Mouse (Mus musculus): ENCODE results near the gene Slc19a2. TPM values are rescaled to one million over a fixed set of nuclear protein-coding genes. Genes with fewer than 3 reads are reported as not detected.

Slc19a2 gene
- polyA plus RNA-seq, 1 experiment from 2014 or later, result 10.7 TPM

DNA sequence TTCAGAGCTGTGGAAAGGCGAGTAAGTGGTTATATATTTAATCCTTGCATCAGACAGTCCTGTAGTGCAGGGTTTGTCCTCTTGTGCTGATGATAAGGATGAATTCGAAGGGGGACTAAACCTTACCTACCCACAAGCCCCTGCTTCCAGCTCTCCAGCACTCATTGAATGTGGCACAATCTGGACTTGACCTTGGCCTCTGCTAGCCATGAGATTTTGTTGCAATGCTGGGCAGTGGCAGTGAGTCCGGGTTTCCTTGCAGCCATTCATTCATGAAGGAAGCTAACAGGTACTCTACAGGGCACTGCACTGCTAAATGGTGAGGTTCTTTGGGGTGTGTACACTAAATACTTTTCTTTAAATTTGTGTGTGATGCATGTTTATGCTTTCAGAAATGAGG is 6.0 kb downstream of the Slc19a2 start:
- 76% methylated on average over 3 of the region's 3 CpGs for WGBS
- peaks cover 4% of the 10 kb centered on the region; the same call in 1 of the 2 replicates for H3K27me3 ChIP-seq

DNA sequence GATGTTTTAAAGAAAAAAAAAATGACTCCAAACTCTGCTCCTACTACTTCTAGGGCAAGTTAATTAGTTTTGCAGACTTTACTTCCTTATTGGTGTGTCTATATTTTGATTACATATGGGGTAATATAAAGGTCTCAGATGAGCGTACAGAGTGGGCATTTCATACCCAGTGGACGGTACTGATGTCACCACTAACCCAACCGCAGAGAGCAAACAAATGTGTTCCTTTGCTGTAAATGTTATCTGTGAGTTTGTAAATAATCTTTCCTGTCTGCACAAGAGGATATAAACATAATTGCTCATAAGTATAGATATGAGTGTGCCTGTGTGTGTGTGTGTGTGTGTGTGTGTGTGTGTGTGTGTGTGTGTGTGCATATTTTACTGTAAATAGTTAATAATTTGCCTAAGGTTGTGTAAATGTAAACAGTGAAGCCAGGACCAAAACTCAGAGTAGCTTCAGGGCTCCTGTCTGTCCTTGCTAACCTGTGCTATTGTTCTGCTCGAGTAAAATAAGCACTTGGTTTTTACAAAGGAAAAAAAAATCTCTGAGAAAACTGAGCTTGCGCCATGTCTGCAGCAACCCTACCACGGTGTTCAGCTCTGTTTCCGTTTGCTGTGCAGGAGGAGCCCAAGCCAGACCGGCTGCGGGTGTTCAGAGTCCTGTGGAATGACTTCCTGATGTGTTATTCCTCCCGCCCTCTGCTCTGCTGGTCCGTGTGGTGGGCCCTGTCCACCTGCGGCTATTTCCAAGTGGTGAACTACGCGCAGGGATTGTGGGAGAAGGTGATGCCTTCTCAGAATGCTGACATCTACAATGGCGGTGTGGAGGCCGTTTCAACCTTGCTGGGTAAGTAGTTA is 11.6 kb downstream of the Slc19a2 start:
- no peak for ATAC-seq (ENCODE audit: low FRiP score, low read depth)
- Histone ChIP-seq H3K4me3 (no peak overlapping the region), H3K4me1 (no peaks in the 10 kb centered on the region), H3K27ac (replicated peaks) (no peak overlapping the region), H3K27me3 (no peaks in the 10 kb centered on the region), H3K9me3 (no peaks in the 10 kb centered on the region), H3K36me3 (peaks cover 20% of the 10 kb centered on the region), H3K9ac (replicated peaks) (no peak overlapping the region), H3K4me2 (replicated peaks) (no peak overlapping the region)
- 88% methylated on average over 16 of the region's 16 CpGs for WGBS

More for the DNA sequence above, 6.0 kb downstream of the Slc19a2 start:
- ATAC-seq (ENCODE audit: low FRiP score, low read depth), result no peak
- H3K4me1 ChIP-seq, result peaks cover 10% of the 10 kb centered on the region
- H3K27ac ChIP-seq (replicated peaks), result no peak overlapping the region
- H3K36me3 ChIP-seq, result peaks cover 8% of the 10 kb centered on the region
- H3K9me3 ChIP-seq, result no peaks in the 10 kb centered on the region
- H3K4me3 ChIP-seq, result no peak overlapping the region
- no peak overlapping the region for H3K4me2 ChIP-seq (replicated peaks)
- H3K9ac ChIP-seq (replicated peaks), result no peak overlapping the region

- Histone ChIP-seq H3K4me1 (no peaks in the 10 kb centered on the region), H3K36me3 (peaks cover 20% of the 10 kb centered on the region)
Measured at GRCm38 (mm10) chr1:164261553-164261952, 12.7 kb downstream of the Slc19a2 start.

GRCm38 (mm10) chr1:164270941-164271340 is 22.1 kb downstream of the Slc19a2 start:
- Histone ChIP-seq H3K9ac (replicated peaks) (no peak overlapping the region), H3K4me3 (no peak overlapping the region), H3K36me3 (no peaks in the 10 kb centered on the region), H3K27me3 (no peaks in the 10 kb centered on the region), H3K9me3 (no peaks in the 10 kb centered on the region), H3K27ac (replicated peaks) (no peak overlapping the region), H3K4me1 (no peaks in the 10 kb centered on the region), H3K4me2 (replicated peaks) (no peak overlapping the region)
- 89% methylated on average over 7 of the region's 7 CpGs for WGBS
- no peak for ATAC-seq (ENCODE audit: low FRiP score, low read depth)

More at GRCm38 (mm10) chr1:164261553-164261952, 12.7 kb downstream of the Slc19a2 start:
- no peak for ATAC-seq (ENCODE audit: low FRiP score, low read depth)
- Histone ChIP-seq H3K27ac (replicated peaks) (no peak overlapping the region), H3K27me3 (no peaks in the 10 kb centered on the region), H3K9ac (replicated peaks) (no peak overlapping the region), H3K4me2 (replicated peaks) (no peak overlapping the region), H3K4me3 (no peak overlapping the region), H3K9me3 (no peaks in the 10 kb centered on the region)
- 94% methylated on average over 7 of the region's 7 CpGs for WGBS

DNA sequence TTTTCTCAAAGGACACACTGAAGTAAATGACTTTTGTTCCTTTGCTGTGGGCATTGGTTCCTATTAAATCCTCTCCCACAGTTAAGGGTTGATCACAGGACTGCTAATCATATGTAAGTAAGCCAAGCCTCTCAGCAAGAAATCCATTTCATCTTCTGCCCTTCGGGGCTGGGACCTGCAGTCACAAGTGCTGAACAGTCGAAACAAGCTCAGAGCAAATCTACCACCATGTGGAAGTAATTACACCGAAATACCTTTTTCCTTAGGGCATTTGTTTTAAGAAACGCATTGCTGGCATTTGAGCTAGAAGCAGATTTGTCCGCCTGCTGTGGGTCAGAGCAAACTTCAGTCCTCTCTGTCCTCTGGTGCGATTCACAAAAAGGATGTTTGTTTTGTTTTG is 24.8 kb downstream of the Slc19a2 start:
- Histone ChIP-seq H3K27me3 (no peaks in the 10 kb centered on the region), H3K4me3 (no peak overlapping the region), H3K27ac (replicated peaks) (no peak overlapping the region), H3K4me2 (replicated peaks) (no peak overlapping the region), H3K9me3 (no peaks in the 10 kb centered on the region), H3K4me1 (no peaks in the 10 kb centered on the region), H3K36me3 (no peaks in the 10 kb centered on the region), H3K9ac (replicated peaks) (no peak overlapping the region)
- ATAC-seq (ENCODE audit: low FRiP score, low read depth), result no peak
- 73% methylated on average over 6 of the region's 6 CpGs for WGBS

- Histone ChIP-seq H3K27ac (replicated peaks) (peak within 1 kb of the TSS; percentile 79), H3K4me2 (replicated peaks) (peak within 1 kb of the TSS; percentile 79), H3K36me3 (no peaks in the 10 kb centered on the region), H3K9ac (replicated peaks) (peak within 1 kb of the TSS; percentile 58), H3K4me1 (no peaks in the 10 kb centered on the region), H3K9me3 (no peaks in the 10 kb centered on the region), H3K4me3 (peak within 1 kb of the TSS; percentile 64), H3K27me3 (no peaks in the 10 kb centered on the region)
- WGBS, result under 1% methylated on average over 31 of the region's 31 CpGs
- peak; percentile 100 for ATAC-seq (ENCODE audit: low FRiP score, low read depth)
Measured at GRCm38 (mm10) chr1:164275455-164275954, 26.7 kb downstream of the Slc19a2 start, which contains the start of gene Ccdc181. Gene Ccdc181 (plus strand): TSS chr1:164275585.

DNA sequence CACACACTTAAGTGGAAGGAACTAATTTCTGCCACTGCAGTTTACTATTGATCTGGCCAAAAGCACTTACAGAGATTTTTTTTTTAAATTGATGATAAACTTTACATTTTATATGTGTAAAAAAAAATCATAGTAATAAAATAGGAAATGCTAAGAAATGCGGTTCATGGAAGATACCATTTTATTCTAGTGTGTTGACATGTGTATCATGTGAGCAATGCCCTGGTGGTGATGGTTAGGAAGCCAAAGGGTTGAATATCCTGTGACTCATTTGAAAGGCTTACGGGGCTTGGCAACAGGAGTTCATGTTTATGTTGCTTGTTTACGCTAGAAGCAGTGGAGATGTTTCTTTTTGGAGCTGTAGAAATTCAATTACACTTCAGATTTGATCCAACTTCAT is 27.7 kb downstream of the Slc19a2 start:
- Histone ChIP-seq H3K9ac (replicated peaks) (no peak overlapping the region), H3K36me3 (no peaks in the 10 kb centered on the region), H3K4me1 (no peaks in the 10 kb centered on the region), H3K27ac (replicated peaks) (no peak overlapping the region), H3K27me3 (no peaks in the 10 kb centered on the region), H3K4me2 (replicated peaks) (no peak overlapping the region), H3K4me3 (no peak overlapping the region), H3K9me3 (no peaks in the 10 kb centered on the region)
- 93% methylated on average over 3 of the region's 3 CpGs for WGBS
- ATAC-seq (ENCODE audit: low FRiP score, low read depth), result no peak

DNA sequence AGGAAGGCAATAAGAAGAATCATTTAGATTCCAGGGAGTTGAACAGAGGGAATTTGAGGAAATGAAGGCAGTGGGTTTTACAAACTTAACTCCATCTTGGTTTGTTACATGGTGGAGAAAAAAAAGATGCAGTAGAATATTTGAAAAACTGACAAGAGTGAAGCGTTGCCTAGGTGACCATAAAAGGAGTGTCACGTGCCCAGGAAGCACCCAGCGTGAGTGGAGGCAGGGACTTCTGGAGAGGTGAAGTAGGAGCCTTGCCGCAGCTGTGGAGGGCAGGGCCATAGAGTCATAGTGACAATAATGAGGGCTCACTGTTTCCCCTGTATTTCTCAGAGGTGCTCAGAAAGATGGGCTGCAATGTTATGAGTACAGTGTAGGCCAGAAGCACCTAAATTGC is 30.5 kb downstream of the Slc19a2 start:
- Histone ChIP-seq H3K27ac (replicated peaks) (no peak overlapping the region), H3K4me1 (no peaks in the 10 kb centered on the region), H3K9me3 (no peaks in the 10 kb centered on the region), H3K4me3 (no peak overlapping the region), H3K4me2 (replicated peaks) (no peak overlapping the region), H3K27me3 (no peaks in the 10 kb centered on the region), H3K9ac (replicated peaks) (no peak overlapping the region), H3K36me3 (no peaks in the 10 kb centered on the region)
- ATAC-seq (ENCODE audit: low FRiP score, low read depth), result no peak
- WGBS, result 66% methylated on average over 4 of the region's 4 CpGs

DNA sequence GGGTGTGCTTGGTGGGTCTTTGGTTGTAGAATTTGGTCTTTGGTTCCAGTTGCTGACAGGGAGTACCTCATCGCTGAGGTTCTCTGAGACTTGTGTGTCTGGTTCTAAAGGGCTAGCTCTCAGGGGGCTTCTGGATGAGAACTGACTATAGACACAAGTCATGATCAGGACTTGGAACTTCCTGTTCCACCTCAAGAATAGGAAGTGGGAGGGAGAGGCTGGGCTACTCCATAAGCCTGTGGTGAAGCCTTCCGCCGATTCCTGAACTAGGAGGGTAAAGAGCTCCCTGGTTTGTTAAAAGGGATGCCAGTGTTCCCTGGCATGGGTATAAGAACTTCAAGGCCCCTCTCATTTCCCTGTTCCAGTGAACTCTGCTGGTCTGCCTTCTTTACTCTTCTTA is 35.2 kb downstream of the Slc19a2 start:
- H3K9ac ChIP-seq (replicated peaks), result no peak overlapping the region
- H3K4me1 ChIP-seq, result no peaks in the 10 kb centered on the region
- no peak overlapping the region for H3K4me2 ChIP-seq (replicated peaks)
- no peaks in the 10 kb centered on the region for H3K9me3 ChIP-seq
- ATAC-seq (ENCODE audit: low FRiP score, low read depth), result no peak
- 93% methylated on average over 3 of the region's 3 CpGs for WGBS
- H3K27me3 ChIP-seq, result no peaks in the 10 kb centered on the region
- H3K27ac ChIP-seq (replicated peaks), result no peak overlapping the region
- H3K4me3 ChIP-seq, result no peak overlapping the region
- H3K36me3 ChIP-seq, result no peaks in the 10 kb centered on the region

GRCm38 (mm10) chr1:164287406-164287805 is 38.6 kb downstream of the Slc19a2 start:
- no peak for ATAC-seq (ENCODE audit: low FRiP score, low read depth)
- H3K4me3 ChIP-seq, result no peak overlapping the region
- H3K9ac ChIP-seq (replicated peaks), result no peak overlapping the region
- no peak overlapping the region for H3K27ac ChIP-seq (replicated peaks)
- 65% methylated on average over 15 of the region's 15 CpGs for WGBS
- no peak overlapping the region for H3K4me2 ChIP-seq (replicated peaks)
- no peaks in the 10 kb centered on the region for H3K9me3 ChIP-seq
- peaks cover 18% of the 10 kb centered on the region for H3K36me3 ChIP-seq
- H3K4me1 ChIP-seq, result no peaks in the 10 kb centered on the region
- no peaks in the 10 kb centered on the region for H3K27me3 ChIP-seq

DNA sequence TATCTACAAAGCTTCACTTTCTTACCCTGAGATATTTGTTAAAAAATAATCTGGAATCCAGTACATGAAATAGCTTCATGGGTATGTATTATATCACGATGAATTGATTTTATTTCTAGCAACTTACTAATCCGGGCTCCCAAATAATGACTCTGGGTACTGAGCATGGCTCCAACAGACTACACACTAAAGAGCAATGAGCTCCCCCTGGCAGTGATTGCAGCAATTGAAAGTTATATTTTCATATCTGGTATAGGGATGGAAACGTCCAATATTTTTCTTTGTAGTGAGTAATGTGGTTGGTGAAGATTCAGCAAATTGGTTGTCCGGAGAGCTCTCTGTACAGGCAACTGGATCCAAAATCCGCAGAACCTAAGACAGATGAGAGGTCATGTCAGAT is 43.2 kb downstream of the Slc19a2 start:
- Histone ChIP-seq H3K4me2 (replicated peaks) (no peak overlapping the region), H3K9me3 (no peaks in the 10 kb centered on the region), H3K4me3 (no peak overlapping the region), H3K36me3 (peaks cover 50% of the 10 kb centered on the region), H3K9ac (replicated peaks) (no peak overlapping the region), H3K27ac (replicated peaks) (no peak overlapping the region), H3K4me1 (no peaks in the 10 kb centered on the region), H3K27me3 (no peaks in the 10 kb centered on the region)
- 93% methylated on average over 5 of the region's 5 CpGs for WGBS
- no peak for ATAC-seq (ENCODE audit: low FRiP score, low read depth)

- Histone ChIP-seq H3K36me3 (peaks cover 68% of the 10 kb centered on the region), H3K9me3 (no peaks in the 10 kb centered on the region), H3K9ac (replicated peaks) (no peak overlapping the region), H3K4me2 (replicated peaks) (no peak overlapping the region), H3K27ac (replicated peaks) (no peak overlapping the region), H3K4me3 (no peak overlapping the region), H3K27me3 (no peaks in the 10 kb centered on the region), H3K4me1 (no peaks in the 10 kb centered on the region)
- ATAC-seq (ENCODE audit: low FRiP score, low read depth), result no peak
- 96% methylated on average over 6 of the region's 6 CpGs for WGBS
Measured at GRCm38 (mm10) chr1:164294071-164294470, 45.2 kb downstream of the Slc19a2 start.
